Mouse (Mus musculus) cortical plate, adult 2 months (tissue): ENCODE data around the gene Stc2.

ENCODE experiments used
- CTCF ChIP-seq: fragments of 200-500 bp; IDR thresholded peaks from 2 replicates; pipeline ENCODE4 v1.5.1; 2011; ENCODE audit warnings: mild to moderate bottlenecking, control low read depth, low read length; ENCODE audit not compliant: insufficient read depth; ENCODE audit errors: extremely low read depth
- POLR2A ChIP-seq: fragments of 200-500 bp; IDR thresholded peaks from 2 replicates; pipeline ENCODE4 v1.6.1; 2011; ENCODE audit warnings: mild to moderate bottlenecking, low read length, control low read depth; ENCODE audit not compliant: insufficient read depth; ENCODE audit errors: extremely low read depth

- TF ChIP-seq POLR2A, result no peak
- no peak for TF ChIP-seq CTCF
Measured at GRCm38 (mm10) chr11:31403080-31403479, 33.2 kb upstream of the Stc2 start.
